Mouse (Mus musculus): Measurements from ENCODE around the gene Calr3. TPM values are rescaled to one million over a fixed set of nuclear protein-coding genes. Genes with fewer than 3 reads are reported as not detected.

The Calr3 gene
- 3.1 and 3.2 TPM in 2 replicates for polyA plus RNA-seq (2014; fragmentation: Nextera tagmentation; extraction: Ambion mirVana)

DNA sequence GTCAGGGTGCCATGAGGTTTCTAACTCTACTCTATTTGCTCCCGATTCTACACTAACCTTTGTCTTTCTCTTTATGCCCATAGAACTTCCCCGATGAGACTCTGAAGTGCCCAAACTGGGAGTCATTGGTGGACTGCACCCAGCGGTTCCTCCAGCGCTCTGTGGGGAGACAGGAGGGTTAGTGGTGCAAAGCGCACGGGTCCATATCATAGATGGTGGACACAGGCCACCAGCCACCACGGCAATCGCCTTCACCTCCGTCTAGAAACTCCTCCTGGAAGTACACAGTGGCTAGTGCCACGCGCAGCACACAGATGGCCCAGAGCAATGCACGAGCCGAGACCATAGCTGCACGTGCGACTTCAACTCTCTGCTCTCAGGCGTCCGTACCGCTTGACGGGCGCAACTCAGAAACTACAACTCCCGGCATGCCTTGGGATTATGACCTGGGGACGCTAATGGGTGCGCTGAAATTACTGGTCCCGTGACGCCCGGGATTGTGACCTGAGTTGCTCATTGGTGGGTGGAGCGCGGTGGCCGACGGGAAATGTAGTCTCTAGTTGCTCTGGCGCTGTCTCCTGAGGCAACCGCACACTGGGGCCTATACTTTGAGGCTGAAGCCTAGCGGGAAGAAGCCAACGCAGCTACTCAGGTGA, at the start of gene Calr3, which contains the start of gene 1700030K09Rik:
Gene Calr3 (minus strand): TSS at position 533 of the 656 bp plus-strand sequence.
Gene 1700030K09Rik (plus strand): TSS at position 543 of the 656 bp plus-strand sequence.
- peak within 1 kb of the TSS; percentile 63 for H3K4me2 ChIP-seq (replicated peaks; ENCODE audit: low read depth, low read length)
- H3K4me3 ChIP-seq (ENCODE audit: low read depth, low read length) = peak within 1 kb of the TSS; percentile 42
- WGBS = 5% methylated on average over 34 of the region's 34 CpGs
- no peaks in the 10 kb centered on the region for H3K9me3 ChIP-seq (ENCODE audit: control insufficient read depth, low read depth, low read length)
- no peak within 1 kb of the TSS; the same call in 1 of the 2 replicates for H3K27ac ChIP-seq (ENCODE audit: low read length)
- H3K4me1 ChIP-seq (ENCODE audit: control insufficient read depth, insufficient read depth, low read length) = peaks cover 6% of the 10 kb centered on the region; the same call in 1 of the 2 replicates
- H3K36me3 ChIP-seq (ENCODE audit: control insufficient read depth, insufficient read depth, low read length) = 0 out of 2 replicates have a peak, but pooled peaks cover 3% of the 10 kb centered on the region
- H3K9ac ChIP-seq (replicated peaks; ENCODE audit: low read depth, low read length) = peak within 1 kb of the TSS; percentile 57; the same call in 1 of the 2 replicates
- H3K27me3 ChIP-seq (ENCODE audit: control insufficient read depth, insufficient read depth, low read length) = no peaks in the 10 kb centered on the region
- peak; percentile 99 for ATAC-seq (ENCODE audit: insufficient number of reproducible peaks, insufficient read depth, low FRiP score, low read depth)

- Histone ChIP-seq H3K4me3 (ENCODE audit: low read depth, low read length) (peak overlapping the region; percentile 79), H3K4me1 (ENCODE audit: control insufficient read depth, insufficient read depth, low read length) (peaks cover 23% of the 10 kb centered on the region), H3K4me2 (replicated peaks; ENCODE audit: low read depth, low read length) (peak overlapping the region; percentile 66), H3K9me3 (ENCODE audit: control insufficient read depth, low read depth, low read length) (no peaks in the 10 kb centered on the region), H3K27me3 (ENCODE audit: control insufficient read depth, insufficient read depth, low read length) (no peaks in the 10 kb centered on the region), H3K27ac (ENCODE audit: low read length) (no peak overlapping the region), H3K9ac (replicated peaks; ENCODE audit: low read depth, low read length) (peak overlapping the region; percentile 31), H3K36me3 (ENCODE audit: control insufficient read depth, insufficient read depth, low read length) (peaks cover 21% of the 10 kb centered on the region)
- 10% methylated on average over 8 of the region's 8 CpGs for WGBS
- ATAC-seq (ENCODE audit: insufficient number of reproducible peaks, insufficient read depth, low FRiP score, low read depth) = no peak
Observed at GRCm38 (mm10) chr8:72493381-72493780, 49.7 kb upstream of the Calr3 start.

GRCm38 (mm10) chr8:72492622-72493081, 49.0 kb upstream of the Calr3 start:
- peak overlapping the region; percentile 83 for H3K9ac ChIP-seq (replicated peaks; ENCODE audit: low read depth, low read length)
- H3K27ac ChIP-seq (ENCODE audit: low read length) = peak overlapping the region; percentile 29
- H3K27me3 ChIP-seq (ENCODE audit: control insufficient read depth, insufficient read depth, low read length) = no peaks in the 10 kb centered on the region
- H3K4me2 ChIP-seq (replicated peaks; ENCODE audit: low read depth, low read length) = peak overlapping the region; percentile 92
- H3K4me3 ChIP-seq (ENCODE audit: low read depth, low read length) = peak overlapping the region; percentile 79
- peak; percentile 96 for ATAC-seq (ENCODE audit: insufficient number of reproducible peaks, insufficient read depth, low FRiP score, low read depth)
- peaks cover 23% of the 10 kb centered on the region for H3K4me1 ChIP-seq (ENCODE audit: control insufficient read depth, insufficient read depth, low read length)
- peaks cover 26% of the 10 kb centered on the region for H3K36me3 ChIP-seq (ENCODE audit: control insufficient read depth, insufficient read depth, low read length)
- WGBS = under 1% methylated on average over 44 of the region's 56 CpGs
- no peaks in the 10 kb centered on the region for H3K9me3 ChIP-seq (ENCODE audit: control insufficient read depth, low read depth, low read length)

- under 1% methylated on average over 89 of the region's 98 CpGs for WGBS
Observed at GRCm38 (mm10) chr8:72491680-72492621, 48.3 kb upstream of the Calr3 start, which contains the start of gene Slc35e1. Slc35e1 (minus strand) TSS chr8:72492614.

DNA sequence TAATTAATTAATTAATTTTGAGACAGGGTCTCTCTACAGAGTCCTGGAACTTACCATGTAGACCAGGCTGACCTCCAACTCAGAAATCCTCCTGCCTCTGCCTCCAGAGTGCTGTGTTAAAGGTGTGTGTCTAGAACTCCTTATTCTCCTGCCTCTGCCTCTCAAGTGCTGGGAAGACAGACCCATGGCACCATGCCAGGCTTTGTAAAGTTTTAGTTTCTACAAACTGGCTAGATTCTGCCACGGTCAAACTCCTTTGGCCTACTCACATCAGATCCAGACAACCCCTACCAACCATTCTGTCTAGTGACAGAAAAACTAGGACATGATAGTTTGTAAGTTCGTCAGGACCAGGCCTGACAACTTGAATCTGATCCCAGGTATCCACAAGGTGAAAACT, 47.3 kb upstream of the Calr3 start:
- Histone ChIP-seq H3K9me3 (ENCODE audit: control insufficient read depth, low read depth, low read length) (no peaks in the 10 kb centered on the region), H3K4me3 (ENCODE audit: low read depth, low read length) (0 out of 2 replicates have a peak overlapping the region, but pooled peaks have one; percentile 79), H3K4me1 (ENCODE audit: control insufficient read depth, insufficient read depth, low read length) (peaks cover 23% of the 10 kb centered on the region), H3K27ac (ENCODE audit: low read length) (no peak overlapping the region), H3K36me3 (ENCODE audit: control insufficient read depth, insufficient read depth, low read length) (peaks cover 26% of the 10 kb centered on the region; the same call in 1 of the 2 replicates), H3K9ac (replicated peaks; ENCODE audit: low read depth, low read length) (no peak overlapping the region), H3K4me2 (replicated peaks; ENCODE audit: low read depth, low read length) (peak overlapping the region; percentile 92), H3K27me3 (ENCODE audit: control insufficient read depth, insufficient read depth, low read length) (no peaks in the 10 kb centered on the region)
- ATAC-seq (ENCODE audit: insufficient number of reproducible peaks, insufficient read depth, low FRiP score, low read depth) = no peak
- WGBS = 84% methylated on average over 2 of the region's 2 CpGs

More at GRCm38 (mm10) chr8:72491680-72492621, 48.3 kb upstream of the Calr3 start, which contains the start of gene Slc35e1:
- ATAC-seq (ENCODE audit: insufficient number of reproducible peaks, insufficient read depth, low FRiP score, low read depth) = peak; percentile 23; the same call in 1 of the 2 replicates
- Histone ChIP-seq H3K27ac (ENCODE audit: low read length) (peak within 1 kb of the TSS; percentile 63), H3K9ac (replicated peaks; ENCODE audit: low read depth, low read length) (peak within 1 kb of the TSS; percentile 83), H3K4me3 (ENCODE audit: low read depth, low read length) (peak within 1 kb of the TSS; percentile 79), H3K4me2 (replicated peaks; ENCODE audit: low read depth, low read length) (peak within 1 kb of the TSS; percentile 92), H3K4me1 (ENCODE audit: control insufficient read depth, insufficient read depth, low read length) (peaks cover 23% of the 10 kb centered on the region), H3K9me3 (ENCODE audit: control insufficient read depth, low read depth, low read length) (no peaks in the 10 kb centered on the region), H3K27me3 (ENCODE audit: control insufficient read depth, insufficient read depth, low read length) (no peaks in the 10 kb centered on the region), H3K36me3 (ENCODE audit: control insufficient read depth, insufficient read depth, low read length) (peaks cover 31% of the 10 kb centered on the region)

DNA sequence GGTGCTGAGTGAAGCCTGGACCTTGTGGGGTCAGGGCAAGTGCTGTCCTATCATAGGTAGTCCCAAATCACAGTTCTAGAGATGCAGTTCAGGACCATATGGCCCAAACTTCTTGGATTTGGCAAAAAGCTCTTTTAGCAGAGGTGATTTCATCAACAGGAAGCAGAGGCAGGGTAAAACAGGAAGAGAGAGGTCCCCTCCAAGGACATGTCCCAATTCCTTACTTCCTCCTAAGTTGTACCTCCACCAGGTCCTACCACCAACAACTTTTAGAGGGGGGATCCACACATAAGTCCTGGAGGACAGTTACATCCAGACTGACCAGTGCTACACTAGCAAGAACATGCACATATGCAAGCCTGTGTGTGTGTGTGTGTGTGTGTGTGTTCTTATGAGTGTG, 43.3 kb upstream of the Calr3 start:
- Histone ChIP-seq H3K36me3 (ENCODE audit: control insufficient read depth, insufficient read depth, low read length) (peaks cover 38% of the 10 kb centered on the region), H3K27me3 (ENCODE audit: control insufficient read depth, insufficient read depth, low read length) (no peaks in the 10 kb centered on the region), H3K9ac (replicated peaks; ENCODE audit: low read depth, low read length) (no peak overlapping the region), H3K4me3 (ENCODE audit: low read depth, low read length) (no peak overlapping the region), H3K4me2 (replicated peaks; ENCODE audit: low read depth, low read length) (no peak overlapping the region), H3K27ac (ENCODE audit: low read length) (no peak overlapping the region), H3K4me1 (ENCODE audit: control insufficient read depth, insufficient read depth, low read length) (peaks cover 15% of the 10 kb centered on the region), H3K9me3 (ENCODE audit: control insufficient read depth, low read depth, low read length) (no peaks in the 10 kb centered on the region)
- ATAC-seq (ENCODE audit: insufficient number of reproducible peaks, insufficient read depth, low FRiP score, low read depth) = no peak

GRCm38 (mm10) chr8:72485456-72486199, 42.0 kb upstream of the Calr3 start:
- peaks cover 38% of the 10 kb centered on the region for H3K36me3 ChIP-seq (ENCODE audit: control insufficient read depth, insufficient read depth, low read length)
- H3K27me3 ChIP-seq (ENCODE audit: control insufficient read depth, insufficient read depth, low read length) = no peaks in the 10 kb centered on the region
- no peak overlapping the region for H3K4me2 ChIP-seq (replicated peaks; ENCODE audit: low read depth, low read length)
- no peaks in the 10 kb centered on the region for H3K9me3 ChIP-seq (ENCODE audit: control insufficient read depth, low read depth, low read length)
- WGBS = 86% methylated on average over 6 of the region's 6 CpGs
- H3K27ac ChIP-seq (ENCODE audit: low read length) = no peak overlapping the region
- no peak overlapping the region for H3K4me3 ChIP-seq (ENCODE audit: low read depth, low read length)
- no peak for ATAC-seq (ENCODE audit: insufficient number of reproducible peaks, insufficient read depth, low FRiP score, low read depth)
- peaks cover 5% of the 10 kb centered on the region; the same call in 1 of the 2 replicates for H3K4me1 ChIP-seq (ENCODE audit: control insufficient read depth, insufficient read depth, low read length)
- no peak overlapping the region for H3K9ac ChIP-seq (replicated peaks; ENCODE audit: low read depth, low read length)
